Mouse (Mus musculus) heart, embryonic 14.5 days (tissue): Measurements from ENCODE around the gene Agap1. TPM values are rescaled to one million over a fixed set of nuclear protein-coding genes. Genes with fewer than 3 reads are reported as not detected.

Experiments
- ATAC-seq: fragments of 200-750 bp; cut with Nextera tagmentation; 2 replicates; pipeline ENCODE4 v1.8.0; 2017; ENCODE audit warnings: low read depth, moderate TSS enrichment; ENCODE audit not compliant: insufficient number of reproducible peaks, insufficient read depth, low FRiP score
- H3K27ac ChIP-seq, 2 experiments: fragments of 200-500 bp in 1 of 2; fragments of 300-500 bp in 1 of 2; sonication (generic) in 1 of 2; replicated peaks in 1 of 2; 2 replicates each; pipeline ENCODE4 v1.5.1; 2012 to 2014; ENCODE audit warnings: low read depth in 2 of 2, low read length in 2 of 2, control low read depth in 1 of 2, mild to moderate bottlenecking in 1 of 2, mixed read lengths in 1 of 2; ENCODE audit not compliant: control insufficient read depth in 1 of 2, insufficient read depth in 1 of 2
- H3K27me3 ChIP-seq: fragments of 300-500 bp; sonication (generic); 2 replicates; pipeline ENCODE4 v1.6.1; 2014; ENCODE audit warnings: mild to moderate bottlenecking, low read length, control low read depth; ENCODE audit not compliant: control insufficient read depth, insufficient read depth
- H3K36me3 ChIP-seq: fragments of 300-500 bp; sonication (generic); 2 replicates; pipeline ENCODE4 v1.6.1; 2014; ENCODE audit warnings: mild to moderate bottlenecking, control low read depth, low read length, mixed read lengths; ENCODE audit not compliant: control insufficient read depth, insufficient read depth
- H3K4me1 ChIP-seq, 2 experiments: fragments of 200-500 bp in 1 of 2; fragments of 300-500 bp in 1 of 2; sonication (generic) in 1 of 2; 2 replicates each; pipeline ENCODE4 v1.6.1; 2012 to 2014; ENCODE audit warnings: low read length in 2 of 2, control low read depth in 1 of 2, mixed read lengths in 1 of 2; ENCODE audit not compliant: control insufficient read depth in 2 of 2, insufficient read depth in 2 of 2
- H3K4me2 ChIP-seq: fragments of 300-500 bp; sonication (generic); 2 replicates; pipeline ENCODE4 v1.6.1; 2014; ENCODE audit warnings: mild to moderate bottlenecking, low read length
- H3K4me3 ChIP-seq, 2 experiments: fragments of 200-500 bp in 1 of 2; fragments of 300-500 bp in 1 of 2; sonication (generic) in 1 of 2; 2 replicates each; pipeline ENCODE4 v1.5.1; 2012 to 2014; ENCODE audit warnings: low read length in 2 of 2, mild to moderate bottlenecking in 2 of 2, control low read depth in 1 of 2, low read depth in 1 of 2, moderate library complexity in 1 of 2; ENCODE audit not compliant: control insufficient read depth in 1 of 2, insufficient read depth in 1 of 2
- H3K9ac ChIP-seq: fragments of 300-500 bp; sonication (generic); 2 replicates; pipeline ENCODE4 v1.6.1; 2014; ENCODE audit warnings: mild to moderate bottlenecking, low read length
- H3K9me3 ChIP-seq: fragments of 300-500 bp; sonication (generic); 2 replicates; pipeline ENCODE4 v1.6.1; 2016; ENCODE audit warnings: low read length, control low read depth; ENCODE audit not compliant: control insufficient read depth
- WGBS: fragments of 180-500 bp; shearing (Covaris S2); extraction: QIAGEN DNeasy Blood & Tissue Kit; methylation state at CpG from one replicate; pipeline ENCODE4 v1.1.7; 2014; 5-methylcytosine and 5-hydroxymethylcytosine counted together
- polyA plus RNA-seq: library from polyadenylated mRNA; unstranded; fragments of >200 nt; fragmentation: Nextera tagmentation; extraction: Ambion mirVana; gene quantifications from 2 replicates; pipeline ENCODE4 v1.2.1, GENCODE M21; 2014

Agap1 gene
- polyA plus RNA-seq, 1 experiment from 2014 or later = 17.0 TPM

DNA sequence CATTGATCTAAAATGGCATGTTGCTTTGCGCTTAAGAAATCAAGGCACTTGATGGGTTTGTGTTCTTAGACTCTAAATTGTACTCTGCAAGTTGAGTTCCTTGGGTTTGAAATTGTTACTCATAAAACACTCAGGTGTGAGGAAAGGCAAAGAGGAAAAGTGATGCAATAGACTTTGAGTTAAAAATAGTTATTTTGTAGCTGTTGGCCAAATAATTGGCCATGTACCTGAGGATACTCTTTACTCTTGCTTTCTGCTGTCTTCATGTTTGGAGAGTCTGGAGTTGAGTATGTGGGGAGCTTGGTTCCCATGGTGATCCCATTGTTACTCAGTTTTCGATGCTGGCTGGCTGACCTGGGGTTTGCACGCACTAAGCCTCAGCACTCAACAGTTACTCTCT is 291.6 kb downstream of the Agap1 start:
- WGBS = 88% methylated on average over 3 of the region's 3 CpGs
- Histone ChIP-seq H3K4me3 (no peak overlapping the region), H3K9me3 (no peaks in the 10 kb centered on the region), H3K27me3 (no peaks in the 10 kb centered on the region), H3K36me3 (peaks cover 12% of the 10 kb centered on the region), H3K4me2 (no peak overlapping the region), H3K4me1 (peaks cover 4 to 8% of the 10 kb centered on the region in 2 experiments; a peak in 3 of 4 replicates), H3K9ac (no peak overlapping the region), H3K27ac (no peak overlapping the region)
- ATAC-seq = no peak

DNA sequence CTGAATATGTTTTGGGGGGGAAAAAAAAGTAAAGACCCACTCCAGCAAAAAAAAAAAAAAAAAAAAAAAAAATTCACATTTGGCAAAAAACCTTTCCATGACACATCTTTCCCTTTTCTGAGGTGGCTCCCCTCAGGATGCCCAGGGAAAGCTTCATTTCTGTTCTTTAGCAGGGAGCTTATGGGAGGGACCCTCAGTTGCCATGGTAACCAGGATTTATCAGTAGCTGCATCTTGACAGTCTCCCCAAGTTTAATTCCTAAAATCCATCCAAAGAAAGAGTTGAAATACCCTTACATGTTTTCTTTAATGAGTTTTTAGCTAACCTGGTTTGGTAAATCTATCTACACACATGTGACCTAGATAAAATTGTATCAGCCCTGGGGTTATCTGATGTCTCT is 295.1 kb downstream of the Agap1 start:
- Histone ChIP-seq H3K27ac (no peak overlapping the region), H3K9me3 (no peaks in the 10 kb centered on the region), H3K4me1 (peaks cover 8 to 11% of the 10 kb centered on the region in 2 experiments; a peak in 3 of 4 replicates), H3K27me3 (no peaks in the 10 kb centered on the region), H3K4me3 (no peak overlapping the region), H3K4me2 (no peak overlapping the region), H3K36me3 (peaks cover 5% of the 10 kb centered on the region; the same call in 1 of the 2 replicates), H3K9ac (no peak overlapping the region)
- no peak for ATAC-seq

GRCm38 (mm10) chr1:89750495-89750894 is 295.9 kb downstream of the Agap1 start:
- Histone ChIP-seq H3K27me3 (no peaks in the 10 kb centered on the region), H3K36me3 (no peaks in the 10 kb centered on the region), H3K4me3 (peak overlapping the region; percentile 27 to 28), H3K4me2 (peak overlapping the region; percentile 58), H3K4me1 (peaks cover 8 to 11% of the 10 kb centered on the region in 2 experiments; a peak in 3 of 4 replicates), H3K27ac (no peak overlapping the region), H3K9me3 (no peaks in the 10 kb centered on the region), H3K9ac (peak overlapping the region; percentile 41; the same call in 1 of the 2 replicates)
- no peak for ATAC-seq
- WGBS = 10% methylated on average over 9 of the region's 9 CpGs

DNA sequence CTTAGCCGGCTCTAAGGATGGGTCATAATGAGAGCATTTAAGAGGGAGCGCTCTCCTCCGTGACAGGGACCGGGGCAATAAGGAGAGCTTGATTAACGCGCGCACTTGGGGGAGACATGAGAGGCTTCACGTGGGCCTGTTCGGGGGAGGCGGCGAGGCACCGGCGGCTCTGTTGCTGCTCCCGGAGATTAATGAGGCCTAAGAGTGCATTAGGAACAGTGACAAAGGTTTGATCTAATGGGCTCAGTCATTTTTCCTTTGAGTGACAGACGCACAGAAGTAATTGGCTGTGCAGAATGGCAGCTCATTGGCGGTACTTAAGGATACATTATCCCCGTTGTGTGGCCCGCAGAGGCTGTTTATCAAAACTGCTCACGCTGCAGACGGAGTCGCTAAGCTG is 296.3 kb downstream of the Agap1 start:
- no peak for ATAC-seq
- peaks cover 8 to 11% of the 10 kb centered on the region in 2 experiments; a peak in 3 of 4 replicates for H3K4me1 ChIP-seq
- peak overlapping the region; percentile 41; the same call in 1 of the 2 replicates for H3K9ac ChIP-seq
- H3K27me3 ChIP-seq = no peaks in the 10 kb centered on the region
- H3K4me3 ChIP-seq = peak overlapping the region; percentile 27 to 28
- no peak overlapping the region for H3K27ac ChIP-seq
- H3K36me3 ChIP-seq = no peaks in the 10 kb centered on the region
- H3K9me3 ChIP-seq = no peaks in the 10 kb centered on the region
- H3K4me2 ChIP-seq = peak overlapping the region; percentile 58
- WGBS = 23% methylated on average over 21 of the region's 21 CpGs

DNA sequence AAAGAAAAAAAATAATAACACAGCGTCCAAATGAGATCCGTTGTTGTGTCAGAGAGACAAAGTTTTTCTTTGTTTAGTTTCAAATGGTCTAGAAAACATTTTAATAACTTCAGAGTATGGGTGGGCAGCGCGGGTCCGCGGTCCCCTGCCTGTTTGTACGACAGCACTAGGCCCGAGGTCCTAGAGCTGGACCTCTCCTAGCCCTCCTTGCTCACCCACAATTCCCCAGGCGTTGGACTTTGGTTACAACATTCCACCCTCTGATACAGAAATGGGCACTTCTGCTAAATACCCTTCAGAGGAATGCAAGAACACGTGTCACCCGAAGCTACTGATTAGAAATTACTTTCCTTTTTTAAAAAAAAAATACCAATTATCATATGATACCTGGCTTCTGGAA is 296.7 kb downstream of the Agap1 start:
- H3K9ac ChIP-seq = peak overlapping the region; percentile 41; the same call in 1 of the 2 replicates
- H3K27ac ChIP-seq = no peak overlapping the region
- peak overlapping the region; percentile 58 for H3K4me2 ChIP-seq
- ATAC-seq = no peak
- 57% methylated on average over 11 of the region's 11 CpGs for WGBS
- H3K36me3 ChIP-seq = no peaks in the 10 kb centered on the region
- no peaks in the 10 kb centered on the region for H3K27me3 ChIP-seq
- no peaks in the 10 kb centered on the region for H3K9me3 ChIP-seq
- H3K4me3 ChIP-seq = no peak overlapping the region
- H3K4me1 ChIP-seq = peaks cover 8 to 11% of the 10 kb centered on the region in 2 experiments; a peak in 3 of 4 replicates

GRCm38 (mm10) chr1:89752659-89753058 is 298.1 kb downstream of the Agap1 start:
- H3K27ac ChIP-seq = no peak overlapping the region
- WGBS = 93% methylated on average over 3 of the region's 3 CpGs

GRCm38 (mm10) chr1:89755358-89755757 is 300.8 kb downstream of the Agap1 start:
- Histone ChIP-seq H3K9ac (no peak overlapping the region), H3K4me1 (peaks cover 6 to 8% of the 10 kb centered on the region in 2 experiments; a peak in 3 of 4 replicates), H3K4me3 (no peak overlapping the region), H3K27ac (no peak overlapping the region), H3K27me3 (no peaks in the 10 kb centered on the region), H3K36me3 (no peaks in the 10 kb centered on the region), H3K4me2 (no peak overlapping the region), H3K9me3 (no peaks in the 10 kb centered on the region)
- 70% methylated on average over 12 of the region's 12 CpGs for WGBS
- ATAC-seq = no peak

More at GRCm38 (mm10) chr1:89752659-89753058, 298.1 kb downstream of the Agap1 start:
- Histone ChIP-seq H3K4me2 (no peak overlapping the region), H3K36me3 (no peaks in the 10 kb centered on the region), H3K9ac (no peak overlapping the region), H3K27me3 (no peaks in the 10 kb centered on the region), H3K9me3 (no peaks in the 10 kb centered on the region), H3K4me1 (peaks cover 8 to 11% of the 10 kb centered on the region in 2 experiments; a peak in 3 of 4 replicates), H3K4me3 (no peak overlapping the region)
- ATAC-seq = no peak

DNA sequence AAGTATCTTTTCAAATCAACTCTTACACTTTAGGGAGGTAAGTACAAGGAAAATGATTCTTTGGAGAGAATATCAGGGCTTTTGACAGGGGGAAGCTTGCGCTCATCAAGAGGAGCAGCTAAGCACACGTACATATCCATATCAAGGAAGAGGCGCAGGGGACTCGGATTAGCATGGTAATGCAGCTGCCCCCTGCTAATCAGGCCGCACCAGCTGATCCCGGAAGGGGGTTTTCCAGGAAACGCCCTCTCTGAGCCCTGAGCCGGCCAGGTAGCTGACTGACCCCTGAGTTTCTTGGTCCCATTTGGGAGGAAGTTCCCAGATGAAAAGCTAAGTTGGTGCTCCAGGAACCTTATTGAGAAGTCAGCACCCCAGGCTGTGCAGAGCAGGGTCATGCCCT is 301.8 kb downstream of the Agap1 start:
- no peak overlapping the region for H3K4me2 ChIP-seq
- H3K9ac ChIP-seq = no peak overlapping the region
- no peaks in the 10 kb centered on the region for H3K27me3 ChIP-seq
- no peak for ATAC-seq
- no peaks in the 10 kb centered on the region for H3K36me3 ChIP-seq
- no peaks in the 10 kb centered on the region for H3K9me3 ChIP-seq
- no peak overlapping the region for H3K4me3 ChIP-seq
- peaks cover under 1 to 1% of the 10 kb centered on the region in 2 experiments; a peak in 3 of 4 replicates for H3K4me1 ChIP-seq
- WGBS = 47% methylated on average over 8 of the region's 8 CpGs
- H3K27ac ChIP-seq = no peak overlapping the region
